Mouse (Mus musculus) neural tube, embryonic 15.5 days (tissue): ENCODE results near the gene Pik3ip1. TPM values are rescaled to one million over a fixed set of nuclear protein-coding genes. Genes with fewer than 3 reads are reported as not detected.

Experiments
- ATAC-seq: fragments of 200-750 bp; cut with Nextera tagmentation; 2 replicates; pipeline ENCODE4 v1.8.0; 2017; ENCODE audit warnings: mild to moderate bottlenecking, moderate TSS enrichment, moderate library complexity; ENCODE audit not compliant: low FRiP score
- H3K27ac ChIP-seq: fragments of 300-500 bp; sonication (generic); replicated peaks from 2 replicates; pipeline ENCODE4 v1.5.1; 2015; ENCODE audit warnings: mild to moderate bottlenecking, inconsistent platforms
- H3K27me3 ChIP-seq: fragments of 300-500 bp; sonication (generic); replicated peaks from 2 replicates; pipeline ENCODE4 v1.6.1; 2015; ENCODE audit warnings: inconsistent platforms
- H3K36me3 ChIP-seq: fragments of 300-500 bp; sonication (generic); 2 replicates; pipeline ENCODE4 v1.6.1; 2015; ENCODE audit warnings: inconsistent platforms
- H3K4me1 ChIP-seq: fragments of 300-500 bp; sonication (generic); 2 replicates; pipeline ENCODE4 v1.6.1; 2015; ENCODE audit warnings: inconsistent platforms
- H3K4me2 ChIP-seq: fragments of 300-500 bp; sonication (generic); 2 replicates; pipeline ENCODE4 v1.6.1; 2015; ENCODE audit warnings: inconsistent platforms, mild to moderate bottlenecking, moderate library complexity
- H3K4me3 ChIP-seq: fragments of 300-500 bp; sonication (generic); replicated peaks from 2 replicates; pipeline ENCODE4 v1.5.1; 2015; ENCODE audit warnings: mild to moderate bottlenecking, inconsistent platforms
- H3K9ac ChIP-seq: fragments of 300-500 bp; sonication (generic); replicated peaks from 2 replicates; pipeline ENCODE4 v1.6.1; 2015; ENCODE audit warnings: mild to moderate bottlenecking, inconsistent platforms
- H3K9me3 ChIP-seq: fragments of 300-500 bp; sonication (generic); replicated peaks from 2 replicates; pipeline ENCODE4 v1.6.1; 2016; ENCODE audit warnings: inconsistent platforms
- WGBS: fragments of 180-500 bp; shearing (Covaris S2); methylation state at CpG from one replicate; pipeline ENCODE4 v1.1.7; 2015; ENCODE audit warnings: mixed read lengths; 5-methylcytosine and 5-hydroxymethylcytosine counted together
- polyA plus RNA-seq: library from polyadenylated mRNA; unstranded; fragments of >200 nt; fragmentation: Nextera tagmentation; extraction: Ambion mirVana; gene quantifications from 2 replicates; pipeline ENCODE4 v1.2.1, GENCODE M21; 2015

Gene Pik3ip1
- polyA plus RNA-seq, result 28.7 and 35.3 TPM in 2 replicates

DNA sequence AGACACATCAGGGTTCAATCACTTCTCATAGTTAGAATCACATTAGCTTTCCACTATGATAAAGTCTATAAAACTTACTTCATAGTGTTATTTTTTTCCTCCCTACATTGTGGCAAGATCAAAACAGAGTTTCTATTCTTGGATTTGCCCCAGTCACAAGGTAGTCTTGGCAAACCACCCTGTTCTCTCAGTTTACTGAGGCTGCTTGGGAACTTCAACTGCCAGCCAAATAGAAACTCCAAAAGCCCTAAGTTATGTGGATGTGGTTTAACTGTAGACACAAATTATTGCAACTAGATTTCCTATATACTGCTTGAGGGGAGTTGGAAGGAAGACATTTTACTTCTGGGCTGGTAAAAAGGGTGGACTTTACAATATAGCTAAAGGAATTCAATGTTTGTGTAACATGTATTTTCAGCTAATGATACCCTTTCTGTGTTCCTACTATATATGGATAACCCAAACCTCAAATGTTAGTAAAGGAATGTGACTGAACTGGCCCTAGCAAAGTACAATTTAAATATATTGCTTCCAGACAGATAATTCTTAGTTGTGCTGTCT, at the start of gene Pik3ip1:
TSS of gene Pik3ip1 (plus strand) at position 511 of the 561 bp plus-strand sequence.
- H3K4me1 ChIP-seq, result peaks cover 34% of the 10 kb centered on the region
- no peaks in the 10 kb centered on the region for H3K9me3 ChIP-seq
- peaks cover 11% of the 10 kb centered on the region; the same call in 1 of the 2 replicates for H3K36me3 ChIP-seq
- H3K27me3 ChIP-seq, result no peaks in the 10 kb centered on the region
- H3K4me3 ChIP-seq, result peak within 1 kb of the TSS; percentile 61
- H3K27ac ChIP-seq, result peak within 1 kb of the TSS; percentile 84
- H3K9ac ChIP-seq, result peak within 1 kb of the TSS; percentile 60
- peak within 1 kb of the TSS; percentile 100 for H3K4me2 ChIP-seq
- no peak for ATAC-seq

DNA sequence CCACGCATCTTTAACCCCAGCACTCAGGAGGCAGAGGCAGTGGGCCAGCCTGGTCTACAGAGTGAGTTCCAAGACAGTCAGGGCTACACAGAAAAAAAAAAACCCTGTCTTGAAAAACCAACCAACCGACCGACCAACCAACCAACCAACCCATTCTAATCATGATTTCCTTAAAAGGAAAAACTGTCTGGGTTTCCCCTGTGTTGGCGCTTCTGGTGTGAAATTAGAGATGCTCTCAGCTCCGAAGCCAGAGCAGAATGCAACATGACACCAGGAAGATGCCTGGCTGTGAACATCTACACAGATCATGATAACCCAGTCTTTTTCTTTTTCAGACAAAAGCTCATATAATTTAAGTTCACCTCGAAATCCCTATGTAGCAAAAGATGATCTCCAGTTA, 47.3 kb upstream of the Pik3ip1 start:
- H3K9me3 ChIP-seq, result no peaks in the 10 kb centered on the region
- H3K27me3 ChIP-seq, result no peaks in the 10 kb centered on the region
- H3K9ac ChIP-seq, result no peak overlapping the region
- H3K36me3 ChIP-seq, result no peaks in the 10 kb centered on the region
- ATAC-seq, result no peak
- WGBS, result 90% methylated on average over 6 of the region's 6 CpGs
- peaks cover 9% of the 10 kb centered on the region for H3K4me1 ChIP-seq
- no peak overlapping the region for H3K4me2 ChIP-seq
- H3K27ac ChIP-seq, result no peak overlapping the region
- no peak overlapping the region for H3K4me3 ChIP-seq

DNA sequence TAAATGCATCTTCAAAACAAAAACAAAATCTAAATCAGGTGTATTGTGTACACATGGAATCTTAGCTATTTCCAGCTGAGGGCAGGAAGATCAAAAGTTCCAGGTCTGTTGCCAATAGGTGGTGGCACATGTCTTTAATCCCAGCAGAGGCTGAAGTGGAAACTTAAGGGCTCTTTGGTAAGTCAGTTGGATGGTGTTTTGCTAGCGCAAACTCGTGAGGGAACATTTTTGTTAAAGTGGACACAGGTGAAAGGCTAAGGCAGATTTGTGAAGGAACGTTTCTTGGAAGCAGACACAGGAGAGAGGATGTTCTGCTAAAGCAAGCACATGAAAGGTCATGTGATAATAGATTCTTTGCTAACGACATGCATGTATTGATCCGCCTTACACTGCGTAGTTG, 46.6 kb upstream of the Pik3ip1 start:
- no peak for ATAC-seq
- peaks cover 16% of the 10 kb centered on the region for H3K4me1 ChIP-seq
- H3K27me3 ChIP-seq, result no peaks in the 10 kb centered on the region
- H3K9ac ChIP-seq, result no peak overlapping the region
- no peak overlapping the region for H3K4me3 ChIP-seq
- H3K4me2 ChIP-seq, result no peak overlapping the region
- no peaks in the 10 kb centered on the region for H3K9me3 ChIP-seq
- H3K36me3 ChIP-seq, result no peaks in the 10 kb centered on the region
- no peak overlapping the region for H3K27ac ChIP-seq
- WGBS, result 94% methylated on average over 6 of the region's 6 CpGs

DNA sequence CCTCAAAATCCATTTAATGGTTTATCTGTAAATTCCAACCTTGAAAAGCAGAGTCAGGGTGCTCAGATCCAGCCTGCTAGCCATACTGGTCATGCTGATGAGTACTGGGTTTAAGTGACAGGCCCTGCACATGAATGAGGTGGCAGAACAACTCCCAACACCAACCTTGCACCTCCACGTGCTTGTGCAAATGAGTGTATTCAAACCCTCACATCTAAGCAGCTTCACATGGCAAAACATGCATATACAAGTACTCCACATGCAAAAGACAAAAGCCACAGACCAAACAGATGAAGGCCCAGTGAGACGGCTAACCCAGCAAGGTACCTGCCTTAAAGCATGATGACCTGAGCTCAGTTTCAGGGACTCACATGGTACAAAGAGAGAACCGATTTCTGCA, 44.3 kb upstream of the Pik3ip1 start:
- no peak overlapping the region for H3K27ac ChIP-seq
- no peaks in the 10 kb centered on the region for H3K27me3 ChIP-seq
- H3K4me1 ChIP-seq, result peaks cover 22% of the 10 kb centered on the region
- no peak overlapping the region for H3K4me3 ChIP-seq
- no peak for ATAC-seq
- 95% methylated on average over 3 of the region's 3 CpGs for WGBS
- H3K4me2 ChIP-seq, result no peak overlapping the region
- H3K36me3 ChIP-seq, result no peaks in the 10 kb centered on the region
- H3K9ac ChIP-seq, result no peak overlapping the region
- no peaks in the 10 kb centered on the region for H3K9me3 ChIP-seq

DNA sequence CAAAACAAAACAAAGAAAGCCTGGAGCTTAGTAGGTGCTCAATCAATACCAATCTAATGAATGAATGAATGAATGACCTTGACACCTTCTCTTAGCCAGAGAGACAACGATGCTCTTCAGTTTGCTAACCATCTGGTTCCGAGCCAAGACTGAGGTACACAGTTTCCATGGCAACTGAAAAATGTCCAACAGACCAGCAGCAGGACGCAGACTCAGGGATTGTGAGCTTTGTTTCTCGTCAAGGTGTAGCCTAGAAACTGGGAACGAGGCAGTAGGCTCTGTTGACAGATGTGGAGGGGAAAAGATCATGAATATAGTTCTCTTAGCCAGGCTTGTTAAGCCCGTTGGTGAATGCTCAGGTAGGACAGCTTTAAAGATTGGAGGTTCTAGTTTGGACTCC, 43.1 kb upstream of the Pik3ip1 start:
- ATAC-seq, result no peak
- no peak overlapping the region for H3K27ac ChIP-seq
- no peak overlapping the region for H3K9ac ChIP-seq
- H3K4me2 ChIP-seq, result no peak overlapping the region
- no peaks in the 10 kb centered on the region for H3K9me3 ChIP-seq
- WGBS, result 24% methylated on average over 6 of the region's 6 CpGs
- H3K36me3 ChIP-seq, result no peaks in the 10 kb centered on the region
- H3K4me1 ChIP-seq, result peaks cover 34% of the 10 kb centered on the region
- no peak overlapping the region for H3K4me3 ChIP-seq
- no peaks in the 10 kb centered on the region for H3K27me3 ChIP-seq

DNA sequence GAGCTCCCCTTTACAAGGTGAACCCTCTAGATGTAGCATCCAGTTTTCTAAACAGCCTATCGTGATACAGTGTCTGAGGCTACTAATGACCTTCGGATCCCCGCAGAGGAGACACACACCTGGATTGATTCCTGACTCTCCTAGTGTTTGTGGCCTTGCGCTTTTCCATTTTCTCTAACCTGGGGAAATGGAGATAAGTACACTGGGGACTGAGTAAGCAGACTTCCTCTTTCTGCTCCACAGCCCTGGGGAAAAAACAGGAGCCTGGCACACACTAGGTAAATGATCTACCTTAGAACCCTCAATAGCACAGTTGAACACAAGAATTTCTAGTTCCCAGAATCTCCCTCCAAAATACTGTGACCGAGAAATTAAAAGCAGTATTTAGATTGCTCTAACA, 42.3 kb upstream of the Pik3ip1 start:
- Histone ChIP-seq H3K4me3 (peak overlapping the region; percentile 85), H3K4me2 (peak overlapping the region; percentile 93), H3K9ac (peak overlapping the region; percentile 96; the same call in 1 of the 2 replicates), H3K4me1 (peaks cover 42% of the 10 kb centered on the region), H3K27ac (peak overlapping the region; percentile 100; the same call in 1 of the 2 replicates), H3K9me3 (no peaks in the 10 kb centered on the region), H3K27me3 (no peaks in the 10 kb centered on the region), H3K36me3 (no peaks in the 10 kb centered on the region)
- WGBS, result 61% methylated on average over 5 of the region's 5 CpGs
- no peak for ATAC-seq

DNA sequence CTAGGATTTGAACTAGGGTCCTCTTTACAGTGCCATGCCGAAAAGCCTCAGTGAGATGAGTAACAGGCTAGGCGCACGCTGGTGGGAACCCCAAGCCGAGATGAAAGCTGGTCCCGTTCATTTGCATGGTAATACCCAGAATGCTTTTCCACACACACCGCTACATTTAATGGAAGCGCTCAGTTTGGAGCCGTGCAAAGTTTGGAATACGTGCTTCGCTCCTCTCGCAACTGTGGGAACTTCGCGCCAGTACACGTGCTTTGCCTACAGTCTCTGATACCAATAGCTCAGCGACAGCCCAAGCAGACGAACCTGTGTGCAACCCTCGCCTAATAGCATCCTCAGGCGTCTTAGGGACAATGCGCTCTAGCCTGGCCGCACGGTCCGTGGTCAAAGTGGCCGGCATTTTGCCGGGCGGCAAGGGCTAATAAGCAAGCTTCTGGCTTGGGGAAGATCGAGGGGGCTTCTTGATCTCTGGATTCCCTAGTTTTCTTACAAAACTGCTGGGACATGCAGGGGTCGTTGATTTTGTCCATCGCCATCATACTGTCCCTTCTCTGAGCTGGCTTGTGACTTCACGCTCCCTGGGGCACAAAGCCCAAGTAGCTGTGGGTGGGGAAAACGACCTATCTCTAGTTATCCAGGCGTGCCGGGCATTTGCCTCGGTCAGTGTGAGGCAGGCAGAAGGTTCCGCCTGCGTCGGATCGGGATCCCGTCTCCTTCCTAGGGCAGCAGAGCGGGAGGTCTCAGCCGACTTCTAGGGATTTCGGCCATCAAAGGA, 41.5 kb upstream of the Pik3ip1 start, which contains the start of gene Patz1:
TSS of gene Patz1 (plus strand) at position 354 of the 781 bp plus-strand sequence.
- Histone ChIP-seq H3K4me1 (peaks cover 50% of the 10 kb centered on the region), H3K36me3 (peaks cover 2% of the 10 kb centered on the region; the same call in 1 of the 2 replicates), H3K9me3 (no peaks in the 10 kb centered on the region), H3K27me3 (no peaks in the 10 kb centered on the region), H3K4me3 (peak within 1 kb of the TSS; percentile 85), H3K4me2 (peak within 1 kb of the TSS; percentile 93), H3K27ac (peak within 1 kb of the TSS; percentile 100), H3K9ac (peak within 1 kb of the TSS; percentile 96)
- ATAC-seq, result peak; percentile 21
- under 1% methylated on average over 41 of the region's 41 CpGs for WGBS

DNA sequence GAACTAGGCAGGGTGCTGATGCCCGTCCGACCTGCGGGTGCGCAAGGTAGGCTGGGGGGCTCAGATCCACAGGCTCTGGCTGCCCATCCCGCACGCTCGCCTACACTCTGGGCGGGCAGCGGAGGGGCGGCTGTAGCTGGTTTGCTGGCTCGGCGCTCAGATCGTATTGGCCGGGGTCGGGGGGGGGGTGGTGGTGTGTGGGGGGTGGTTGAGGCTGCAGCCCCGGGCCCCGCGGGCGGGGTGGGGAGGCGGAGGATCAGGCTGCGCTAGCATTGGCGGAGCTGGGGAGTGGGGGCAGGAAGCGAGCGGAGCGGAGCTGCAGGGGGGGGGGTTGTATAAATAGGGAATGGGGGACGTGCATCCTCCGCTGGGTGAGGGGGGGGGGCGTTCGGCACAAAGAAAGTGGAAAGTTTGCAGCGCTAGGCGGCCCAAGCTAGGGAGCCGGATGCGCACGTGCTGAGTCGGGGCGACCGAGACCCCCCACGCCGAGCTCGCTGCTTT, 40.8 kb upstream of the Pik3ip1 start:
- peak overlapping the region; percentile 96 for H3K9ac ChIP-seq
- peak; percentile 82 for ATAC-seq
- no peaks in the 10 kb centered on the region for H3K27me3 ChIP-seq
- H3K36me3 ChIP-seq, result peaks cover 9% of the 10 kb centered on the region; the same call in 1 of the 2 replicates
- under 1% methylated on average over 36 of the region's 40 CpGs for WGBS
- H3K4me2 ChIP-seq, result peak overlapping the region; percentile 93
- peaks cover 56% of the 10 kb centered on the region for H3K4me1 ChIP-seq
- H3K9me3 ChIP-seq, result no peaks in the 10 kb centered on the region
- peak overlapping the region; percentile 85 for H3K4me3 ChIP-seq
- H3K27ac ChIP-seq, result peak overlapping the region; percentile 100

DNA sequence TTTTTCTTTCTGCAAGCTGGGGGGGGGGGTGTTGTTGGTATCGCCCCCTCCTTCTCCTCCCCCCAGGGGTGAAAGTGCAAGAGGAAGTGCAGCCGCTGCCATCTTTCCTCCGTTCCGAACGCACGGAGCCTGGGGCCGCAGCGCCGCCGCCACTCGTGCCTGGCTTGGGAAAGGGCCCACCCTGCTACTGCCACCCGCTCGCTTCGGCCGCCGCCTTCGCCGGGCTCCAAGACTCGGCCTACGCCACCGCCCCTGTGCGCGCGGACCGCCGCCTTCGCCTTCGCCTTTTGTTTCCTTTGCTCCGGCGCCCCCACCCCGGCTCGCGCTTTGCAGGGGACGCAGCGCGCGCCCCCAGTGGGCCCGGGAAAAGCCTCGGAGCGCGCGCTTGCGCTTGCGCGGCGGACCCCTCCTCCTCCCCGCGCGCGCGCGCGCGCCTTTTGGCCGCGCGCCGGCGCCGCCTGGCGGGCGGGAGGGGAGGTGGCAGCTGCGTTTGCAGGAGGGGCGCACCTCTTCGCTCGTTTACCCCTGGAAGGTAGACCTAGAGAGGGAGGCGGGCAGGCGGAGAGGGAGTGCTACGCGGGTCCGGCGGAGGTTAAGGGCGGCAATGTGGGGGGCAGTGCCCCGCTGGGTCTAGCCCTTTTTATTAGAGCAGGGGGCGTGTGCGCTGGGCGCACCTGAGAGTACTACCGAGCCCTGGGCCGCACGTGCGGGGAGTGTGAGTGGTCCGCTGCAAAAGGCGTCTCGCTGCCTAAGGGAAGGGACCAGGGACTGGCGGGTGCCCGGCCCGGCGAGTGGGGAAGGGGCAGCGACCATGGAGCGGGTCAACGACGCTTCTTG, 40.2 kb upstream of the Pik3ip1 start:
- peak overlapping the region; percentile 96 for H3K9ac ChIP-seq
- H3K4me2 ChIP-seq, result peak overlapping the region; percentile 93
- H3K27me3 ChIP-seq, result no peaks in the 10 kb centered on the region
- H3K9me3 ChIP-seq, result no peaks in the 10 kb centered on the region
- H3K4me1 ChIP-seq, result peaks cover 63% of the 10 kb centered on the region
- ATAC-seq, result peak; percentile 67
- peak overlapping the region; percentile 85 for H3K4me3 ChIP-seq
- H3K27ac ChIP-seq, result peak overlapping the region; percentile 100
- peaks cover 15% of the 10 kb centered on the region; the same call in 1 of the 2 replicates for H3K36me3 ChIP-seq
- under 1% methylated on average over 71 of the region's 92 CpGs for WGBS

DNA sequence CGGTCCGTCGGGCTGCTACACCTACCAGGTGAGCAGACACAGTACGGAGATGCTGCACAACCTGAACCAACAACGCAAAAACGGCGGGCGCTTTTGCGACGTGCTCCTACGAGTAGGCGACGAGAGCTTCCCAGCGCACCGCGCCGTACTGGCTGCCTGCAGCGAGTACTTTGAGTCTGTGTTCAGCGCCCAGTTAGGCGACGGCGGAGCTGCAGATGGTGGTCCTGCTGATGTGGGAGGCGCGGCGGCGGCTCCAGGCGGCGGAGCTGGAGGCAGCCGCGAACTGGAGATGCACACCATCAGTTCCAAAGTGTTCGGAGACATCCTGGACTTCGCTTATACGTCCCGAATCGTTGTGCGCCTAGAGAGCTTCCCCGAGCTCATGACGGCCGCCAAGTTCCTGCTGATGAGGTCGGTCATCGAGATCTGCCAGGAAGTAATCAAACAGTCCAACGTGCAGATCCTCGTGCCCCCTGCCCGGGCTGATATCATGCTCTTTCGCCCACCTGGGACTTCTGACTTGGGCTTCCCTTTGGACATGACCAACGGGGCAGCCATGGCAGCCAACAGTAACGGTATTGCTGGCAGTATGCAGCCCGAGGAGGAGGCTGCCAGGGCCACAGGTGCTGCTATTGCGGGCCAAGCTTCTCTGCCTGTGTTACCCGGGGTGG, 39.4 kb upstream of the Pik3ip1 start:
- Histone ChIP-seq H3K4me3 (peak overlapping the region; percentile 85), H3K4me1 (peaks cover 70% of the 10 kb centered on the region), H3K9me3 (no peaks in the 10 kb centered on the region), H3K27ac (peak overlapping the region; percentile 100), H3K4me2 (peak overlapping the region; percentile 93), H3K36me3 (peaks cover 21% of the 10 kb centered on the region; the same call in 1 of the 2 replicates), H3K27me3 (no peaks in the 10 kb centered on the region), H3K9ac (peak overlapping the region; percentile 96)
- ATAC-seq, result peak; percentile 4; the same call in 1 of the 2 replicates
- WGBS, result under 1% methylated on average over 50 of the region's 50 CpGs
